Mouse (Mus musculus) kidney, adult 18-20 months (tissue): ENCODE data around the gene Dolpp1.

ENCODE experiments used
- DNase-seq: peaks from one replicate; pipeline ENCODE4 v3.0.0; 2021

Gene Dolpp1

DNA sequence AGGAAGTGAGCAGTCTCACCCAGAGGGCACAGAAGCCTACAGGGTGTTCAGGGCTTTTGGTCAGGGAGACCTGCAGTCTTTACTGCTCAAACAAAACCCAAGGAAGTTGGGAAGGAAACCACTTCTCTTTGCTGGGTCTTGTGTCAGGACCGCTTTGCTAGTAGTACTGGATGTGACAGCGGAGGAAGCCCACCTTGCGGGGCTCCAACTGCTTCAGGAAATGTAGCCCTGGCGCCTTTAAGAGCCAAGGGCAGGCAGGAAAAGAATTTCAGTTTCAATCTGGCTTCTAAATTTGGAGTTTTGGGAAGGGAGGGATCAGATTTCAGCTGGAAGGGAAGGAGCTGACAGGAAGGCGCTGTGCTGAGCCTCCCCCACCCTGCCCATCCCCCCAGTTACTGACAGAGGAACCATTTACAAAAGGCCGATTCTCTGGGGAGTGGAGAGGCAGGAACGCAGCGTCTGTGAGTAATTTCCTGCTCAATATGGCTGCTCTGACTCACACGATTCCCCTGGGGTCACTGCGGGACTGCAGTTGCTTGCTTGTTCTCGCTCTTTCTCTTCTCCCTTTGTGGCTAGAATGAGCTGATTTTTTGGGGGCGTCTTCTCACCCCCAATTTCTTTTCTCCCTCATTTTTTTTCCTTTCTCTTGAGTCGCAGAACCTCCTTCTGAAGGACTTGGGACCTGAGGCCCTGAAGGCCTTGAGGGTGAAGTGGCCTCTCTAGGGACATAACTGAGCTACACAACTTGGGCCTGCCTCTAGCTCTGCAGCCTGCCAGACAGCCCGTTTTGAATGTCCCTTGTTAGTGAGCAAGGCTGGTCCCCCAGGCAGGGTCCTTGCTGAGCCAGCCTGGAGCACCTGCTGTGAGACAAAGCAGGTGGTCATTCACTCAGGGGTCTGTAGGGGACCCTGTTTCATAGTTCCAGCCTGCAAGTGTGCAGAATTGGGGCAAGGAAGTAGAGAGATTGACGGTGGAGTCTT, 49.8 kb downstream of the Dolpp1 start:
- DNase-seq, result peak; percentile 73

DNA sequence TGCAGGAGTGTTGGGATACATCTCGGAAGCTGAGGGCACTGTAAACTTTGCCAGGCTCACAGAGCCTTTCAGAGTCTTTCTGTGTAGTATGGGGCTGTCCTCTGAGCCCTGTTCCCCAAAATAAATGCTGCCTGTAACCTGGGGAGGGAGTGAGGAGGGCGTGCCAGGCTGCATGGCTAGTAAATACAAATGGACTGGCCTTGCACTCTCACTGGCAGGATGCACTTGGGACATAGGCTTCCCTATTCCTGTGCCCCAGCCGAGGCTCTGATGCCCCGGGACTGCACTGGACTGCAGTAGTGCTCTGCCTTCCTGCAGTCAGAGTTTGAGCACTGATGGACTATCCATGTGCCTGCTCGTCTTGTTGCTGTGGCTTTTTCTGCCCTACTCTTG, 50.4 kb downstream of the Dolpp1 start:
- DNase-seq, result no peak

GRCm38 (mm10) chr2:30443281-30443680, 51.2 kb downstream of the Dolpp1 start:
- DNase-seq, result no peak

DNA sequence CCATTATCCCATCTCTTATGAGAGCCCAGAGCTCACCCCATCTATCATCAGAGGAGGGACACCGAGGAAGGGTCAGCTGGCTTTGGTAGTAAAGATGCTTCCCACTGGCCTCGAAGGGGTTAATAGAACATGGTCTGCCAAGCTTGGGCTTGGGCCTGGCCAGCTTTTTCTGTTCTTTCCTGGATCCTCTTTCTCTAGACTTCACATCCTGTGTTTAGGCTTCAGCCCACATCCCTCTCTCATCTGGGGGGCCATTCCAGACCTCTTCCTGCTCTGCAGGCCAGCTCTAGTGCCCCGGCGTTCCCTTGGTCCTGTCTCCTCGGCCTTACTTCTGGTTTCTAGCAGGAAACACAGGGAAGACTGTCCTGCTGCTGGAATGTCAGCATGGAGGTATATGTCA, 52.0 kb downstream of the Dolpp1 start:
- no peak for DNase-seq

DNA sequence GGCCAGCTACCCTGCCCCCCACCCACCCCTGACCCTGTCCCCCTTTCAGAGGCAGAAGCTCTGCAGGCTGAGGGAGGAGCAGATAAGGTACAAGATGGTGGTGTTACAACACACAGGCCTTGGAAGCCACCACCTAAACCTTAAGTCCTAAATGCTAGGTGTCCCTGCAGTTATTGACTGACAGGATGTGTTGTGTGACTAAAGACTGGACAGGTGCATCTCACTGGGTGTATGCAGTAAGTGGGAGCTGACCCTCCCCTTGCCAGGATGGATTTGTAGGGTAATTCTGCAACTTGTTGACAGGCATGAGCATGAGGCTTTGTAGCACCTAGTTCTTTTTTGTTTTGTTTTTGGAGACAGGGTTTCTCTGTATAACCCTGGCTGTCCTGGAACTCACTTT, 52.4 kb downstream of the Dolpp1 start:
- no peak for DNase-seq

GRCm38 (mm10) chr2:30445312-30445711, 53.3 kb downstream of the Dolpp1 start:
- DNase-seq, result peak; percentile 49

- no peak for DNase-seq
Measured at GRCm38 (mm10) chr2:30446891-30447826, 55.1 kb downstream of the Dolpp1 start.

GRCm38 (mm10) chr2:30448371-30448770, 56.3 kb downstream of the Dolpp1 start:
- DNase-seq, result no peak
